Mouse (Mus musculus) retina, adult 2 months (tissue): ENCODE measurements around the gene Rps6.
"Not testable (repeated sequence)": the region's sequence is repeated elsewhere in the genome, so short reads cannot be mapped to it uniquely, and the experiment has no call there.

Experiments
- DNase-seq: peaks from one replicate; pipeline ENCODE4 v3.0.0-alpha.2; 2012; ENCODE audit warnings: low read depth, low spot score

Rps6 gene

DNA sequence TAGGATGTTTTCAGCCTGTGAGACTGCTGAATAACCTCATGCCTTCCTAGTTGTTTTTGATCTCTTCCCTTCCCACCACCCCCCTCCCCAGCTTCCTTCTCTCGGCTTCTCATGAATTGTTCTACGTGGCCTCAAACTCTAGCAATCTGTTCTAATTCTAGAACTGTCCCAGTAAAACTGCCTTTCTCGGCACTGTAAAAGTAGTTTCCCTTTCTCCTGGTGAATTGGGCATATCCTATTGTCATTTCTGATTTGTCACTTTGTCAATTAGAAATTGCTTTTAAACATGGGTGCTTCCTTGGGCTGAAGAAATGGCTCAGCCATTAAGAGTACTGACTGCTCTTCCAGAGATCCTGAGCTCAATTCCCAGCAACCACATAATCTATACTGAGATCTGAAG lies 5.2 kb downstream of the Rps6 start:
- no peak for DNase-seq

- no peak for DNase-seq
These were observed 5.9 kb downstream of the Rps6 start for GRCm38 (mm10) chr4:86851331-86851730.

DNA sequence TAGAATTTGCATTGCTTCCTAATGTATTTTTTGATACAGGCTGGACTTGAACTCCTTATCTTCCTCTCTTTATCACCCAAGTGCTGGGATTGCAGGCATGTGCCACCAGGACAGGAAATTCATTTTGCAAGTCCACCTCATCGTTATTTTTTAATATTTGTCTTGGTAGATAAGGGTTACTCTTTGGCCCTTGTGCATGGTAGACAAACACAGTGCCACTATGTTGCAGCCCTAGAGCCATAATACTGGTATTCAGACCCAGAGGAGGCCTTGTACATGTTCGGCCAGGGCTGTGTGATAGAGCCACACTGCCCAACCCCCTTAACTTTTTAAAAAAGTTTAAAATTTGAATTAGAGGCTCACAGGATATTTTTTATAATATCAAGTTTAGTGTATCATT lies 10.0 kb downstream of the Rps6 start:
- no peak for DNase-seq

DNA sequence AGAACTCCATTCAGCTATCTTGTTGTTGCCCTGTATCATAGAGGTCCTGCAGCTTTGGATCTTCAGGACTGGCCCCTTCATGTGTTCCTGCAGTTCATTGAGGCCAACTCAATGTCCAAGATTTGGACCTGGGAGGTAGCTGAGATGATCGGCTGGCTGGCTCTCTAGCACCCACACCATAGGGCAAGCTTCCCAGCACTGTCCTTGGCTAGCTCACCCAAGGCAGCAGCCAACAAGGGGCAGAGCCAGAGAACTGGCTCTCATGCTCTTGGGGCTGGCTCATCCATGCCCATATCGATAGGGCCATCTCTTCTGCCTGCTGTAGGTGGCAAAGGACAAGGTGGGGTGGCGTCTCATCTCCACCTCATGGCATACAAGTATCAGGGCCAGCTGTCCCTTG lies 11.8 kb downstream of the Rps6 start:
- DNase-seq, result no peak

GRCm38 (mm10) chr4:86841141-86841540 lies 16.1 kb downstream of the Rps6 start:
- not testable (repeated sequence) for DNase-seq

GRCm38 (mm10) chr4:86831896-86832295 lies 25.3 kb downstream of the Rps6 start:
- no peak for DNase-seq

DNA sequence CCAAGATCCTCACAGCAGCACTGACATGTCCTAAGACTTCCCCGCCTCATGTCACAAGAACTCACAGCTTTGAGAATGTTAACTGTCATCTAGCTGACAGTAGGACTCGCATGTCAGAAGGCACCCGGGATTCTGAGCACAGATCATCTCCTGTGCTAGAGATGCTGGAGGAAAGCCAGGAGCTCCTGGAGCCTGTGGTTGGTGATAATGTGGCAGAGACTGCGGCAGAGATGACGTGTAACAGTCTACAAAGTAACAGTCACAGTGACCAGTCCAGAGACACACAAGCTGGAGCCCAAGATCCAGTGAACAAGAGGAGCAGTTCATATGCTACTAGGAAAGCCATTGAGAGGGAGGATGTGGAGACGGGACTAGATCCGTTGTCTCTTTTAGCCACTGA lies 32.1 kb downstream of the Rps6 start:
- no peak for DNase-seq

DNA sequence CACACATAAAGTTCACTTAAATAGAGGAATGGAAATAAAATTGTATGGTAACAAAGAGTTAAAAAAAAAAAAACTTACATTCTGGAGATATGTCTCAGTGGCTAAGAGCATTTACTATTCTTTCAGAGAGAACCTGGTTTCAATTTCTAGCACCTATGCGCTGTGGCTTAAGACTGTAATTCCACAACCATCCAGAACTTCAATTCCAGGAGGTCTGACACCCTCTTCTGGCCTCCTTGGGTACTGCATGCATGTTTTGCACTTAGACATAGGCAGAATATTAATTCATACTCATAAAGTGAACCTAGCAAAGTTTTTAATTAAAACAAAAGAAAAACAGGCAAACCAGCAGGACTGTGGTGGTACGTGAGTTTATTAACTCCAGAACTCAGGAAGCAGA lies 34.0 kb downstream of the Rps6 start:
- DNase-seq, result peak; percentile 25

- DNase-seq, result no peak
These were observed 42.4 kb downstream of the Rps6 start for GRCm38 (mm10) chr4:86814850-86815249.

GRCm38 (mm10) chr4:86810604-86811003 lies 46.6 kb downstream of the Rps6 start:
- no peak for DNase-seq
